Mouse (Mus musculus): ENCODE measurements around the gene Swi5.
A peak's percentile ranks its signal among the peaks of the same experiment; 100 is the strongest.

The Swi5 gene

GRCm38 (mm10) chr2:32287923-32288367 is at the start of gene Swi5:
TSS of gene Swi5 (minus strand) at chr2:32288075.
- DNase-seq (ENCODE audit: low spot score in 2 of 2): peak; percentile 96 to 99

- no peak for DNase-seq (ENCODE audit: low spot score in 2 of 2)
Observed at GRCm38 (mm10) chr2:32335888-32336287, 48.0 kb upstream of the Swi5 start.

- no peak for DNase-seq (ENCODE audit: low spot score in 2 of 2)
Observed at GRCm38 (mm10) chr2:32332159-32332558, 44.3 kb upstream of the Swi5 start.

GRCm38 (mm10) chr2:32329531-32329930 is 41.7 kb upstream of the Swi5 start:
- DNase-seq (ENCODE audit: low spot score in 2 of 2): no peak

GRCm38 (mm10) chr2:32328911-32329460 is 41.1 kb upstream of the Swi5 start:
- no peak for DNase-seq (ENCODE audit: low spot score in 2 of 2)

GRCm38 (mm10) chr2:32327200-32327599 is 39.3 kb upstream of the Swi5 start:
- no peak for DNase-seq (ENCODE audit: low spot score in 2 of 2)

- DNase-seq (ENCODE audit: low spot score in 2 of 2): no peak
Observed at GRCm38 (mm10) chr2:32325342-32325741, 37.5 kb upstream of the Swi5 start.

- no peak for DNase-seq (ENCODE audit: low spot score in 2 of 2)
Observed at GRCm38 (mm10) chr2:32324322-32324721, 36.4 kb upstream of the Swi5 start.

- no peak for DNase-seq (ENCODE audit: low spot score in 2 of 2)
Observed at GRCm38 (mm10) chr2:32322754-32323741, 35.2 kb upstream of the Swi5 start.

GRCm38 (mm10) chr2:32321591-32322298 is 33.9 kb upstream of the Swi5 start:
- DNase-seq (ENCODE audit: low spot score in 2 of 2): no peak

GRCm38 (mm10) chr2:32320721-32321120 is 32.8 kb upstream of the Swi5 start:
- DNase-seq (ENCODE audit: low spot score in 2 of 2): no peak

GRCm38 (mm10) chr2:32319586-32320580 is 32.0 kb upstream of the Swi5 start:
- no peak for DNase-seq (ENCODE audit: low spot score in 2 of 2)

- no peak for DNase-seq (ENCODE audit: low spot score in 2 of 2)
Observed at GRCm38 (mm10) chr2:32318709-32319585, 31.1 kb upstream of the Swi5 start.

GRCm38 (mm10) chr2:32317791-32318417 is 30.0 kb upstream of the Swi5 start:
- DNase-seq (ENCODE audit: low spot score in 2 of 2): no peak

- DNase-seq (ENCODE audit: low spot score in 2 of 2): no peak
Observed at GRCm38 (mm10) chr2:32316887-32317656, 29.2 kb upstream of the Swi5 start.

- DNase-seq (ENCODE audit: low spot score in 2 of 2): no peak
Observed at GRCm38 (mm10) chr2:32315751-32316150, 27.9 kb upstream of the Swi5 start.

GRCm38 (mm10) chr2:32314831-32315230 is 27.0 kb upstream of the Swi5 start:
- no peak for DNase-seq (ENCODE audit: low spot score in 2 of 2)

GRCm38 (mm10) chr2:32312318-32312964 is 24.6 kb upstream of the Swi5 start:
- peak; percentile 58 to 84 for DNase-seq (ENCODE audit: low spot score in 2 of 2)

Measured in cerebellum, postnatal 4 days (tissue).